8 mouse cellular contexts compared by ENCODE assay signal in the genomic region with DNA sequence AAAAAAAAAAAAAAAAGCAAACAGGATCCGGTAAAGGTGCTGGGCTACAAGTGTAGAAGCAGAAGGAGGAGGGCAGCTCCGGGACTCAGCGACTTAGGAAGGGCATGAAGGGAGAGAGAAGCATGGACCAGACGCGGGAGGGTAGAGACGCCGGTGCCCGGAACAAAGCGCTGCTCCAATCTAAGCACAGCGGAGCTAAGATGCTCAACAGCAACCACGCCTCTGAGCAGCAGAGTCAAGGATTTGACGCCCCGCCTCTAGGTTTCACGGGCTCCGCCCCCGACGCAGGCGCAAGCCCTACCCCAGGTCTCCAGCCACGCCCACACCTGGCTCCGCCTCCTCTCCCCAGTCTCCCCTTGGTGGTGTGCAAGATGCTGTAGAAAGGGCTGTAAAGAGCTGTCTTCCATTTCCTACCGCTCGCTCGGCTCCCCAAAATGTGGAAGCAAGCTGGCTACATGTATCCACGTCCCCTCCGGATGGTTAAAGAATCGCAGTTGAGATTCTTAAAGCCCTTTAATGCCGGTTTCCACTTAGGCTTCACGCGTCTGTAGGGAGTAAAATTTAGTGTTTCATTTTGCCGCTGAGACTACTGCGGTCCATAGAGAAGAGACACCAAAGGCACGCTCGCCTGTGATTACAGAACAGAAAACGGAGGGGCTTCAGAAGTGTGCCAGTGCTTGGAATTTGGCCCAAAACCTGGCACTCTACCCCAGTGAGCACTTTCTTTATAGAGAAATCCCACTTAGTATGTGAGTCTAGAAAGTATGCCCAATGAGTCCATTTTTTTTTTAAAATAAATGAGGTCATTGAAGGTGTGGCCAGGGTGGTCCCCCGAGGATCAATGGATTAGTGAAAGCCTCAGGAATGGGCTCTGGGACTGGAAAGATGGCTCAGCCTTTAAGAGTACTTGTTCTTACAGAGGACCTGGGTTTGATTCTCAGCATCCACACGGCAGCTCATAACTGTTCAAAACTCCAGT. TPM values are rescaled to one million over a fixed set of nuclear protein-coding genes. Genes with fewer than 3 reads are reported as not detected.
DNase-seq lines count a peak whose midpoint lies in the region; ATAC-seq and TF ChIP-seq lines count a peak whose summit lies in the region.

Gene Sarm1, minus strand, starts transcription at position 211 of the 979 bp plus-strand sequence.

- H3K4me3 ChIP-seq in bone marrow macrophage, adult 2 months (ENCODE audit: insufficient read depth, low read length): peak within 1 kb of the TSS; percentile 59
- peak within 1 kb of the TSS; percentile 51 for H3K4me3 ChIP-seq in embryonic fibroblast, embryonic 13.5 days (ENCODE audit: insufficient read depth, low read length)
- peak within 1 kb of the TSS; percentile 67 for H3K4me3 ChIP-seq in heart, embryonic 10.5 days
- peak within 1 kb of the TSS; percentile 59 for H3K4me3 ChIP-seq in kidney, embryonic 15.5 days (replicated peaks)

- 4% methylated on average over 36 of the region's 36 CpGs for WGBS in heart, embryonic 10.5 days
- WGBS in kidney, embryonic 15.5 days: 3% methylated on average over 36 of the region's 36 CpGs

- TF ChIP-seq POLR2A in bone marrow macrophage, adult 2 months (IDR thresholded peaks at IDR 0.05; ENCODE audit: borderline replicate concordance, low read depth, low read length): no peak
- TF ChIP-seq POLR2A in embryonic fibroblast, embryonic 13.5 days (IDR thresholded peaks at IDR 0.05; ENCODE audit: low read depth, low read length): peak; percentile 67; the same call in 1 of the 2 replicates

- 0 out of 2 replicates have a peak, but pooled peaks cover 4% of the 10 kb centered on the region for H3K4me1 ChIP-seq in bone marrow macrophage, adult 2 months (ENCODE audit: control insufficient read depth, insufficient read depth, low read length)
- H3K4me1 ChIP-seq in embryonic fibroblast, embryonic 13.5 days (ENCODE audit: control insufficient read depth, insufficient read depth, low read length): no peaks in the 10 kb centered on the region
- H3K4me1 ChIP-seq in heart, embryonic 10.5 days: peaks cover 14% of the 10 kb centered on the region
- H3K4me1 ChIP-seq in kidney, embryonic 15.5 days: peaks cover 16% of the 10 kb centered on the region

- ATAC-seq in kidney, embryonic 15.5 days (replicated peaks; ENCODE audit: low FRiP score): peak; percentile 96
- ATAC-seq in monocyte, adult 5-6 weeks (replicated peaks; ENCODE audit: insufficient number of reproducible peaks, low FRiP score, low TSS enrichment, poor library complexity, severe bottlenecking): peak; percentile 93

- no peaks in the 10 kb centered on the region for H3K36me3 ChIP-seq in heart, embryonic 10.5 days
- no peaks in the 10 kb centered on the region for H3K36me3 ChIP-seq in kidney, embryonic 15.5 days

- H3K9ac ChIP-seq in kidney, embryonic 15.5 days: peak within 1 kb of the TSS; percentile 43

- peak within 1 kb of the TSS; percentile 99 for H3K4me2 ChIP-seq in kidney, embryonic 15.5 days

- H3K27ac ChIP-seq in bone marrow macrophage, adult 2 months (ENCODE audit: insufficient read depth, low read depth, low read length): no peak within 1 kb of the TSS
- no peak within 1 kb of the TSS for H3K27ac ChIP-seq in embryonic fibroblast, embryonic 13.5 days (ENCODE audit: insufficient read depth, low read length)
- H3K27ac ChIP-seq in heart, embryonic 10.5 days: no peak within 1 kb of the TSS; the same call in 1 of the 2 replicates
- 0 out of 2 replicates have a peak within 1 kb of the TSS, but pooled peaks have one; percentile 9 for H3K27ac ChIP-seq in kidney, embryonic 15.5 days

- DNase-seq in A20 (ENCODE audit: low read depth, low spot score): peak; percentile 97
- DNase-seq in heart, embryonic 10.5 days (ENCODE audit: low spot score): peak; percentile 94
- peak; percentile 95 for DNase-seq in liver
- peak; percentile 92 to 94 for DNase-seq in spleen, postnatal 4 days (ENCODE audit: low spot score in 2 of 2)

- H3K27me3 ChIP-seq in heart, embryonic 10.5 days (ENCODE audit: insufficient read depth, poor library complexity, severe bottlenecking): peaks cover 80% of the 10 kb centered on the region
- H3K27me3 ChIP-seq in kidney, embryonic 15.5 days: peaks cover 73% of the 10 kb centered on the region

- TF ChIP-seq CTCF in bone marrow macrophage, adult 2 months (IDR thresholded peaks at IDR 0.05; ENCODE audit: low read depth, low read length): no peak
- TF ChIP-seq CTCF in embryonic fibroblast, embryonic 13.5 days (IDR thresholded peaks at IDR 0.05; ENCODE audit: borderline replicate concordance, insufficient read depth, low read length): no peak

- H3K9me3 ChIP-seq in heart, embryonic 10.5 days: no peaks in the 10 kb centered on the region
- H3K9me3 ChIP-seq in kidney, embryonic 15.5 days (replicated peaks): no peaks in the 10 kb centered on the region

RNA-seq across cellular contexts. Expression of gene Sarm1, which starts in this region (rescaled TPM):
- polyA plus RNA-seq in bone marrow macrophage, adult 2 months (2012; ENCODE audit: insufficient read depth, insufficient read length, missing spikeins): 1.5 and 2.0 TPM in 2 replicates
- 0.33 and 0.97 TPM in 2 replicates for polyA plus RNA-seq in embryonic fibroblast, embryonic 13.5 days (2011; ENCODE audit: insufficient read length, low read depth, missing spikeins)
- polyA plus RNA-seq in heart, embryonic 10.5 days (2016; fragmentation: Nextera tagmentation; extraction: Ambion mirVana): 0.10 and 1.5 TPM in 2 replicates
- polyA plus RNA-seq in kidney, embryonic 15.5 days (2015; fragmentation: Nextera tagmentation; extraction: Ambion mirVana): 1.5 and 1.8 TPM in 2 replicates
- 0.78 TPM in 1 of 3 replicates, not detected in the others for total RNA-seq in monocyte, adult 5-6 weeks (2017)

Comparison
In these comparisons a context has a peak if more than half of its experiments do, and no peak if none do; other contexts are left out.
1. Peak in ATAC-seq in monocyte, adult 5-6 weeks; RNA of the gene not detected or under 1 TPM.